Mouse (Mus musculus): ENCODE results near the gene Gm10799.
A peak's percentile ranks its signal among the peaks of the same experiment; 100 is the strongest.
"Not testable (repeated sequence)": the region's sequence is repeated elsewhere in the genome, so short reads cannot be mapped to it uniquely, and the experiment has no call there.

Gene Gm10799

GRCm38 (mm10) chr2:104068450-104068849 is at the start of gene Gm10799:
Gene Gm10799, minus strand, starts transcription at chr2:104068550.
- DNase-seq (ENCODE audit: low spot score): not testable (repeated sequence)

- not testable (repeated sequence) for DNase-seq (ENCODE audit: low spot score)
Observed at GRCm38 (mm10) chr2:104117173-104117572, 48.8 kb upstream of the Gm10799 start.

- DNase-seq (ENCODE audit: low spot score): no peak
Observed at GRCm38 (mm10) chr2:104114898-104115297, 46.5 kb upstream of the Gm10799 start.

GRCm38 (mm10) chr2:104113563-104113962 is 45.2 kb upstream of the Gm10799 start:
- DNase-seq (ENCODE audit: low spot score): not testable (repeated sequence)

GRCm38 (mm10) chr2:104111170-104111797 is 42.9 kb upstream of the Gm10799 start:
- not testable (repeated sequence) for DNase-seq (ENCODE audit: low spot score)

GRCm38 (mm10) chr2:104110031-104110430 is 41.7 kb upstream of the Gm10799 start:
- no peak for DNase-seq (ENCODE audit: low spot score)

- DNase-seq (ENCODE audit: low spot score): no peak
Observed at GRCm38 (mm10) chr2:104109528-104109927, 41.2 kb upstream of the Gm10799 start.

- DNase-seq (ENCODE audit: low spot score): not testable (repeated sequence)
Observed at GRCm38 (mm10) chr2:104109021-104109420, 40.7 kb upstream of the Gm10799 start.

GRCm38 (mm10) chr2:104104800-104105199 is 36.5 kb upstream of the Gm10799 start:
- no peak for DNase-seq (ENCODE audit: low spot score)

GRCm38 (mm10) chr2:104099946-104100345 is 31.6 kb upstream of the Gm10799 start:
- no peak for DNase-seq (ENCODE audit: low spot score)

- no peak for DNase-seq (ENCODE audit: low spot score)
Observed at GRCm38 (mm10) chr2:104099231-104099585, 30.9 kb upstream of the Gm10799 start.

- DNase-seq (ENCODE audit: low spot score): no peak
Observed at GRCm38 (mm10) chr2:104098529-104099230, 30.3 kb upstream of the Gm10799 start.

- DNase-seq (ENCODE audit: low spot score): not testable (repeated sequence)
Observed at GRCm38 (mm10) chr2:104097396-104097795, 29.0 kb upstream of the Gm10799 start.

- DNase-seq (ENCODE audit: low spot score): not testable (repeated sequence)
Observed at GRCm38 (mm10) chr2:104096796-104097195, 28.4 kb upstream of the Gm10799 start.

GRCm38 (mm10) chr2:104096256-104096655 is 27.9 kb upstream of the Gm10799 start:
- peak; percentile 23 for DNase-seq (ENCODE audit: low spot score)

- DNase-seq (ENCODE audit: low spot score): peak; percentile 93
Observed at GRCm38 (mm10) chr2:104095741-104096213, 27.4 kb upstream of the Gm10799 start, which contains the start of gene Cd59a. Gene Cd59a, plus strand, starts transcription at chr2:104095801.

- no peak for DNase-seq (ENCODE audit: low spot score)
Observed at GRCm38 (mm10) chr2:104093305-104093704, 25.0 kb upstream of the Gm10799 start.

- DNase-seq (ENCODE audit: low spot score): not testable (repeated sequence)
Observed at GRCm38 (mm10) chr2:104087562-104087961, 19.2 kb upstream of the Gm10799 start.

GRCm38 (mm10) chr2:104084027-104084426 is 15.7 kb upstream of the Gm10799 start:
- DNase-seq (ENCODE audit: low spot score): not testable (repeated sequence)

GRCm38 (mm10) chr2:104082474-104082873 is 14.1 kb upstream of the Gm10799 start:
- DNase-seq (ENCODE audit: low spot score): no peak

- not testable (repeated sequence) for DNase-seq (ENCODE audit: low spot score)
Observed at GRCm38 (mm10) chr2:104081436-104082050, 13.2 kb upstream of the Gm10799 start.

GRCm38 (mm10) chr2:104078285-104078684 is 9.9 kb upstream of the Gm10799 start:
- DNase-seq (ENCODE audit: low spot score): not testable (repeated sequence)

- peak; percentile 82 for DNase-seq (ENCODE audit: low spot score)
Observed at GRCm38 (mm10) chr2:104069704-104070185, 1.4 kb upstream of the Gm10799 start, which contains the start of gene Cd59b. Gene Cd59b, plus strand, starts transcription at chr2:104069849.
